Mouse (Mus musculus): Measurements from ENCODE around the gene Ddc. TPM values are rescaled to one million over a fixed set of nuclear protein-coding genes. Genes with fewer than 3 reads are reported as not detected.

Ddc gene
- polyA plus RNA-seq, 1 experiment from 2014 or later, result 34.5 TPM

- no peak for DNase-seq (ENCODE audit: low spot score)
- Histone ChIP-seq H3K9me3 (no peaks in the 10 kb centered on the region), H3K36me3 (no peaks in the 10 kb centered on the region), H3K27me3 (ENCODE audit: insufficient read depth, poor library complexity, severe bottlenecking) (no peaks in the 10 kb centered on the region), H3K4me1 (peaks cover 18% of the 10 kb centered on the region), H3K27ac (0 out of 2 replicates have a peak overlapping the region, but pooled peaks have one; percentile 37), H3K4me3 (no peak overlapping the region)
- WGBS, result 81% methylated on average over 2 of the region's 2 CpGs
Observed at GRCm38 (mm10) chr11:11895479-11895878, 2.5 kb downstream of the Ddc start.

- no peaks in the 10 kb centered on the region for H3K36me3 ChIP-seq
- peaks cover 25% of the 10 kb centered on the region for H3K4me1 ChIP-seq
- no peaks in the 10 kb centered on the region for H3K27me3 ChIP-seq (ENCODE audit: insufficient read depth, poor library complexity, severe bottlenecking)
- no peak for DNase-seq (ENCODE audit: low spot score)
- H3K27ac ChIP-seq, result 0 out of 2 replicates have a peak overlapping the region, but pooled peaks have one; percentile 16
- no peak overlapping the region for H3K4me3 ChIP-seq
- no peaks in the 10 kb centered on the region for H3K9me3 ChIP-seq
- 74% methylated on average over 1 of the region's 1 CpGs for WGBS
Observed at GRCm38 (mm10) chr11:11893769-11894168, 4.2 kb downstream of the Ddc start.

DNA sequence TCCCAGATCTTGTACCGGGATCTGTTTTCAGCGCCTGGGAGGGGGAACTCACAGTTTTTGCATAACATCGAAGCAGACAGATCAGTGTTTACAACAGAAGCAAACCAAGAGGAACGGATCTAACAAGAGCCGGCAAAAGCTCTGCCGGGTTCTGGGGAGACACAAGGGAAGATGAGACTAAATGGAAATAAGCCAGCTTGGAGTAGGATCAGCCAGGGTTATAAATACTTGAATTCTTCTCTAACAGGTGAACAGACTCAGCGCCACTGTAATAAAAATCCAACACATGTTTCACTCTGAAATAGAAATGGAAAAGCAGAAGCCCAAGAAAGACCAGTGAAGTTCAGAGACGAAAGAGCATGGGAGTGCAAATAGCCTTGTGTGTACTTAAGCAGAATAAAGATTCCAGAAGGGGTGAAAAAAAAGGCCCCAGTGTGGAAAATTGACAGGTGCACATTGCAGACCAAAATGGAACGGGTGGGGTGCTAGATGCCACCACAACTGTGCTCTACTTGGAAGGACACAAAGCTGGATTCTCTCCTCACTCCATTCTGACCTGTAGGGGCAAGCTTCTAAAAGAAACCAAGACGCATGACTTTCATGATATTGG lies 4.8 kb downstream of the Ddc start:
- Histone ChIP-seq H3K27me3 (ENCODE audit: insufficient read depth, poor library complexity, severe bottlenecking) (no peaks in the 10 kb centered on the region), H3K9me3 (no peaks in the 10 kb centered on the region), H3K4me3 (no peak overlapping the region), H3K27ac (0 out of 2 replicates have a peak overlapping the region, but pooled peaks have one; percentile 16), H3K4me1 (peaks cover 25% of the 10 kb centered on the region), H3K36me3 (no peaks in the 10 kb centered on the region)
- DNase-seq (ENCODE audit: low spot score), result no peak
- 59% methylated on average over 10 of the region's 10 CpGs for WGBS

GRCm38 (mm10) chr11:11891832-11892231 lies 6.1 kb downstream of the Ddc start:
- Histone ChIP-seq H3K4me3 (no peak overlapping the region), H3K36me3 (no peaks in the 10 kb centered on the region), H3K27me3 (ENCODE audit: insufficient read depth, poor library complexity, severe bottlenecking) (no peaks in the 10 kb centered on the region), H3K27ac (no peak overlapping the region), H3K4me1 (peaks cover 23% of the 10 kb centered on the region), H3K9me3 (no peaks in the 10 kb centered on the region)
- DNase-seq (ENCODE audit: low spot score), result no peak

- H3K27ac ChIP-seq, result peak overlapping the region; percentile 73
- 71% methylated on average over 10 of the region's 10 CpGs for WGBS
Observed at GRCm38 (mm10) chr11:11890139-11890741, 7.7 kb downstream of the Ddc start.

DNA sequence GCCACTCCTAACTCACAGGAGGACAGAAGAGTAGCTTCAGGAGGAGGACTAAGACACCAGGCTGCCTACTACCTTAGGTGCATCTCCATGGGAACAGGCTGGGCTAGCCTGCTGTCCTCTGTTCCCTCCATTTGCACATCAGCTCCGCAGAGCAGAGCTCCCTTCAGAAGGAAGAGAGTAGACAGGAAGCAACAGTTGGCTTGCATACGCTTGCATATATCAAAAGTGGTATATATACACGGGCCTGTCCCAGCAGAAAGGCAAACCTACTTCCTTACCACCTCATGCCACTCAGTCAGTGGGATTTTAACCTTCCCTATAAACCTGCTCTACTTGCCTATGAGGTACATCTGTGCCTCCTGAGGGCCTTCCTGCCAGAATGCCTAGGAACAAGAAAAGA lies 9.2 kb downstream of the Ddc start:
- Histone ChIP-seq H3K9me3 (no peaks in the 10 kb centered on the region), H3K4me3 (no peak overlapping the region), H3K4me1 (peaks cover 50% of the 10 kb centered on the region), H3K36me3 (no peaks in the 10 kb centered on the region), H3K27ac (peak overlapping the region; percentile 65), H3K27me3 (ENCODE audit: insufficient read depth, poor library complexity, severe bottlenecking) (no peaks in the 10 kb centered on the region)
- 73% methylated on average over 3 of the region's 3 CpGs for WGBS
- DNase-seq (ENCODE audit: low spot score), result no peak

More at GRCm38 (mm10) chr11:11890139-11890741, 7.7 kb downstream of the Ddc start:
- Histone ChIP-seq H3K4me1 (peaks cover 38% of the 10 kb centered on the region), H3K36me3 (no peaks in the 10 kb centered on the region), H3K27me3 (ENCODE audit: insufficient read depth, poor library complexity, severe bottlenecking) (no peaks in the 10 kb centered on the region), H3K9me3 (no peaks in the 10 kb centered on the region), H3K4me3 (no peak overlapping the region)
- DNase-seq (ENCODE audit: low spot score), result no peak

DNA sequence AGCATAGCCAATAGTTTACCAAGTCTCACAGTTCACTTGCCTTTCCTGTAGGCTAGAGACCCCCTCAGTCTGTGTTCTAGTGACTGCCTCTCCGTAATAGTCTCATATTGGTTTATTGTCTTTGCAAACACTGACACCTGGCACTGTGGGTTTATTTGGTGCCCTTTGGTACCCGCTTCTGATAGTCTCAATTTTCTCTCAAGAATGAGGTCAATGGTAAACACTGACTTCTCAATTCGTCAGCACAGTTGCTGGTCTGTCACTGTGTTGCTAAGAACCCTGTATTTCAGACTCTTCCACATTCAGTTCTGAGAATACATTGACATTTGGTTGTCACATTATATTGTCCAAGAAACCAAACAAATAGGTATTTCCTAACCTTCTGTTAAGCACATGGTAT lies 9.9 kb downstream of the Ddc start:
- Histone ChIP-seq H3K4me1 (peaks cover 47% of the 10 kb centered on the region), H3K36me3 (no peaks in the 10 kb centered on the region), H3K4me3 (no peak overlapping the region), H3K27me3 (ENCODE audit: insufficient read depth, poor library complexity, severe bottlenecking) (no peaks in the 10 kb centered on the region), H3K9me3 (no peaks in the 10 kb centered on the region), H3K27ac (peak overlapping the region; percentile 65; the same call in 1 of the 2 replicates)
- WGBS, result 79% methylated on average over 3 of the region's 3 CpGs
- no peak for DNase-seq (ENCODE audit: low spot score)

DNA sequence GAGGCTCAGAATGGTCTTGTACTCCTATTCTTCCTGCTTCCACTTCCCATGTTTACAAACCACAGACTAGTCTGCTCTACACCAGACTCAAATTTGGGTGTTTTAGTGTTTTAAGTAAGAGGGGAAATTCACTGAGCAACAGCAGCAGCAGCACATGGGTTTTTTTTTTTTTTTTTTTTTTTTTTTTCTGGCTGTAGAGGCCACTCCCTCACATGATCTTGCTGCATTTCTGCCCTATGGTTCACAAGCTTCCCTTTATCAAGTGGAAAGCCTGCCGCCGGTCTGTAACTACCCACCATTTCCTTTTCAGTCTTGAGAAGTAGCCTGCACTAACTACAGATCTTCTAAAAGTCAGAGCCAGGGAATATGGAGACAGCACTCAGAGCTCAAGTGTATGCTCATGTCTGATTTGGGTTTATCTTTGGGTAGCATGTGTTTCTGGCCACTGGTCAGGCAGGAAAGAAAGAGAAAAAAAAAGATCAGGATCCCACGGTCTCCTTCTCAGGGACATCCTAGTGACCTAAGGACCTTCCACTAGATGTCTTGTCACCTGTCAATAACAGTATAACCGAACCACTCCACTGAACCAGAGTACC lies 11.4 kb downstream of the Ddc start:
- peaks cover 54% of the 10 kb centered on the region for H3K4me1 ChIP-seq
- H3K36me3 ChIP-seq, result no peaks in the 10 kb centered on the region
- no peaks in the 10 kb centered on the region for H3K9me3 ChIP-seq
- no peaks in the 10 kb centered on the region for H3K27me3 ChIP-seq (ENCODE audit: insufficient read depth, poor library complexity, severe bottlenecking)
- DNase-seq (ENCODE audit: low spot score), result no peak
- no peak overlapping the region for H3K4me3 ChIP-seq
- WGBS, result 33% methylated on average over 4 of the region's 4 CpGs
- peak overlapping the region; percentile 90 for H3K27ac ChIP-seq

DNA sequence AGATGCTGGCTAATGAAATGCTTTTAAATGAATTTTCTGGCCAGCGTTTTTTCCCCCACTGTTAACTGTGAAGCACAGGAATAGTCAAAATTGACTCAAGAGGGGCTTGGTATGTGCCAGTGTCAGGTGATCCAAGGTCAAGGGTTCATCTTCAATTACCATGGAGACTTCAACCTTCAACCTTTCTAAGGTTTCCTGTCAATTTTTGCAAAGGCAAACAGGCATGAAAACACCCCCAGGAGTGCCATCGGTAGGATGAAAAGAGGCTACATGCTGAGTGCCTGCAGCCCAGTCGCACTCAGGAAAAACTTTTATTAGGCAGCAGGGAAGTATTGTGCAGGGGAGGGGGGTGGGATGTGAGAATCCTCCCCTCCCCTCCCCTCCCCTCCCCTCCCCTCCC lies 12.0 kb downstream of the Ddc start:
- no peaks in the 10 kb centered on the region for H3K9me3 ChIP-seq
- H3K36me3 ChIP-seq, result no peaks in the 10 kb centered on the region
- DNase-seq (ENCODE audit: low spot score), result no peak
- H3K27ac ChIP-seq, result peak overlapping the region; percentile 90
- no peaks in the 10 kb centered on the region for H3K27me3 ChIP-seq (ENCODE audit: insufficient read depth, poor library complexity, severe bottlenecking)
- WGBS, result 15% methylated on average over 3 of the region's 3 CpGs
- H3K4me1 ChIP-seq, result peaks cover 60% of the 10 kb centered on the region
- H3K4me3 ChIP-seq, result no peak overlapping the region

GRCm38 (mm10) chr11:11885246-11885643 lies 12.7 kb downstream of the Ddc start:
- Histone ChIP-seq H3K4me3 (no peak overlapping the region), H3K36me3 (no peaks in the 10 kb centered on the region), H3K4me1 (peaks cover 64% of the 10 kb centered on the region), H3K9me3 (no peaks in the 10 kb centered on the region), H3K27me3 (ENCODE audit: insufficient read depth, poor library complexity, severe bottlenecking) (no peaks in the 10 kb centered on the region), H3K27ac (peak overlapping the region; percentile 90)
- WGBS, result 75% methylated on average over 4 of the region's 4 CpGs
- DNase-seq (ENCODE audit: low spot score), result no peak

DNA sequence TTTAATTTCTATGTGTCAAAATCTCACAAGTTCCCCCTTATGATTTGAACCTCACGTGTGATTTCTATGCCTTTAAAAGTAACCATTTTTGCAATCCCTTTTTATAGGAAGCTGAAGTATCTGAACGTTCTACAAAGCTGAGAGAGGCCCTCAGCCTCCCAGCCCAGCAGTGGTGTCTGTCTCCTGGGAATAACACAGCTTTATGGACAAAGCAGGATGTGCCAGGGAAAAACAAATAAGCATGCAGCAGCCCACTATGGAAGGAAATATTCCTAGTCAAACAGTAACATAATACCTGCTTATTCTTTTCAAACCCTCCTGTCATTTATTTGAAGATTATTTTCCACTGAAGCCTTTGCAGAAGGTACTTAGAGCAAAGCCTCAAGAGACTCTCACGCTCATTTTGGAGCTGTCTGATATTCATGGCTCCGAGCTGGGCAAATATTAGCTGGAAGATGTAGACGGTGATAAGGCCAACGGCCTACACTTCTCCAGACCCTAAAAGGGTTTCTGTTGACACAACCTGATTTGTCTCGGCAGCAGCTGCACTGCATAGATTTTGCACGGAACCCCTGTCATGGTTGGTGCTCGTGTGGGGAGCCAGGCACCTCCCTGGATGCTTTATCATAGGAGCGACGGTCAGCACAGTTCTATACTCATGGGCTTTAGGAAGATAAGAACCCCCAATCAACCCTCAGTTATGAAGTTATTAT lies 13.3 kb downstream of the Ddc start:
- peaks cover 65% of the 10 kb centered on the region for H3K4me1 ChIP-seq
- no peaks in the 10 kb centered on the region for H3K9me3 ChIP-seq
- H3K27ac ChIP-seq, result peak overlapping the region; percentile 90
- H3K4me3 ChIP-seq, result no peak overlapping the region
- peak; percentile 87 for DNase-seq (ENCODE audit: low spot score)
- WGBS, result 31% methylated on average over 11 of the region's 11 CpGs
- no peaks in the 10 kb centered on the region for H3K27me3 ChIP-seq (ENCODE audit: insufficient read depth, poor library complexity, severe bottlenecking)
- H3K36me3 ChIP-seq, result no peaks in the 10 kb centered on the region

- peak overlapping the region; percentile 90 for H3K27ac ChIP-seq
- DNase-seq (ENCODE audit: low spot score), result no peak
- no peak overlapping the region for H3K4me3 ChIP-seq
- peaks cover 76% of the 10 kb centered on the region for H3K4me1 ChIP-seq
- no peaks in the 10 kb centered on the region for H3K36me3 ChIP-seq
- no peaks in the 10 kb centered on the region for H3K9me3 ChIP-seq
- 55% methylated on average over 1 of the region's 1 CpGs for WGBS
- no peaks in the 10 kb centered on the region for H3K27me3 ChIP-seq (ENCODE audit: insufficient read depth, poor library complexity, severe bottlenecking)
Observed at GRCm38 (mm10) chr11:11881783-11882155, 16.2 kb downstream of the Ddc start.

All from heart, embryonic 10.5 days (tissue).